Mouse (Mus musculus) heart, postnatal 0 days (tissue): ENCODE measurements around the gene Fam131b.

Source experiments
- CTCF ChIP-seq: IDR thresholded peaks from 2 replicates; pipeline ENCODE4 v1.5.1; 2016; ENCODE audit warnings: antibody characterized with exemption, control low read depth, low read depth
- EP300 ChIP-seq: IDR thresholded peaks from 2 replicates; pipeline ENCODE4 v1.6.1; 2016; ENCODE audit warnings: antibody characterized with exemption, low read depth

DNA sequence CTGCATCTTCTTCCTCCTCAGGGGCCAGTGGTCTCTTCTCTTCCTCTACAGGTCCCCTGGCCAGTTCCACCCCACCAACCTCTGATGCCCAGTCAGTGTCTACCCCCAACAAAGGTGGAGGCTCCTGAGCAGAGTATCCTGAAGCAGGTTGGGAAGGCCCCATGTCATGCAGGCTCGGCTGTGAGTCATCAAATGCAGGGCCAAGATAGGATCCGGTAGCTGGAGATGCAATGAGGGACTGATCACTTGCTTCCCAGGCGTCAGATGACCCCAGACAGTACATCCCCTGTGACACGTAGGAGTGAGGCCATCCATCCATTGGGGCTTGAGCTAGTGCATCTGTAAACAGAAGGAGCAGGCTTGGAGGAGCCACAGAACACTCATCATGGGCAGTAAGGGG is 6.2 kb downstream of the Fam131b start:
- TF ChIP-seq CTCF (no peak), EP300 (no peak)
